Mouse (Mus musculus) G1E (cell line): ENCODE results near the gene Atf7ip. TPM values are rescaled to one million over a fixed set of nuclear protein-coding genes. Genes with fewer than 3 reads are reported as not detected.

Experiments
- ATAC-seq: 2 replicates; pipeline ENCODE4 v1.8.0; 2016; ENCODE audit warnings: mild to moderate bottlenecking; ENCODE audit not compliant: insufficient number of reproducible peaks, poor library complexity, low FRiP score, severe bottlenecking; ENCODE audit errors: extremely low read depth
- DNase-seq: peaks from one replicate; pipeline ENCODE4 v3.0.0; 2012; ENCODE audit warnings: low spot score
- H3K27me3 ChIP-seq: 2 replicates; pipeline ENCODE4 v1.6.1; 2012; ENCODE audit warnings: mild to moderate bottlenecking, low read length, inconsistent platforms; ENCODE audit not compliant: insufficient read depth
- H3K36me3 ChIP-seq: replicated peaks from 2 replicates; pipeline ENCODE3; 2012; ENCODE audit warnings: mild to moderate bottlenecking, inconsistent platforms
- H3K4me1 ChIP-seq: 2 replicates; pipeline ENCODE4 v1.6.1; 2012; ENCODE audit warnings: low read depth, low read length, inconsistent platforms, mixed read lengths; ENCODE audit not compliant: insufficient read depth
- H3K4me3 ChIP-seq: 2 replicates; pipeline ENCODE4 v1.5.1; 2012; ENCODE audit warnings: low read depth, mild to moderate bottlenecking, inconsistent platforms, low read length, moderate library complexity, mixed read lengths
- H3K9me3 ChIP-seq: replicated peaks from 2 replicates; pipeline ENCODE4 v1.6.1; 2012; ENCODE audit warnings: inconsistent platforms
- CTCF ChIP-seq: IDR thresholded peaks from 2 replicates; pipeline ENCODE4 v1.5.1; 2012; ENCODE audit warnings: low read depth, low read length, inconsistent platforms, mixed read lengths
- GATA1 ChIP-seq: IDR thresholded peaks from 2 replicates; pipeline ENCODE4 v1.6.1; 2012; ENCODE audit warnings: borderline replicate concordance, low read length, inconsistent platforms, mixed read lengths
- GATA2 ChIP-seq: IDR thresholded peaks from 2 replicates; pipeline ENCODE4 v1.6.1; 2012; ENCODE audit warnings: low read depth, low read length, inconsistent platforms, borderline replicate concordance
- POLR2AphosphoS5 ChIP-seq: IDR thresholded peaks from 2 replicates; pipeline ENCODE4 v1.6.1; 2012; ENCODE audit warnings: low read depth, low read length, inconsistent platforms; ENCODE audit not compliant: insufficient replicate concordance
- TAL1 ChIP-seq: conservative IDR thresholded peaks from 2 replicates; pipeline ENCODE4 v1.6.1; 2012; ENCODE audit warnings: low read depth, low read length, inconsistent platforms, mixed read lengths
- polyA plus RNA-seq: library from polyadenylated mRNA; stranded (reverse); fragments of >175 nt; gene quantifications from 2 replicates; pipeline ENCODE4 v1.2.3, GENCODE M21; 2012
- total RNA-seq, 2 experiments: library from RNA; stranded (forward) in 1 of 2; stranded (reverse) in 1 of 2; fragments of 200-1000 nt in 1 of 2; fragments of >200 nt in 1 of 2; fragmentation: Nextera tagmentation in 1 of 2; gene quantifications; 2 replicates each; pipeline ENCODE4 v1.2.3; 2014 to 2017

Atf7ip gene
- total and polyA plus RNA-seq, 3 experiments = 24.2 to 192 (median 34.6) TPM

- no peaks in the 10 kb centered on the region for H3K9me3 ChIP-seq
- DNase-seq (peak; percentile 31), ATAC-seq (peak; percentile 82)
- no peaks in the 10 kb centered on the region for H3K27me3 ChIP-seq
- peaks cover 40% of the 10 kb centered on the region for H3K4me1 ChIP-seq
- no peak for TF ChIP-seq TAL1
- TF ChIP-seq CTCF = no peak
- no peak for TF ChIP-seq GATA2
- TF ChIP-seq POLR2AphosphoS5 = no peak
- no peak for TF ChIP-seq GATA1
- H3K4me3 ChIP-seq = peak overlapping the region; percentile 37; the same call in 1 of the 2 replicates
- no peaks in the 10 kb centered on the region for H3K36me3 ChIP-seq
These were observed 8.2 kb upstream of the Atf7ip start for GRCm38 (mm10) chr6:136497744-136498143.

GRCm38 (mm10) chr6:136499292-136499977 is 6.5 kb upstream of the Atf7ip start:
- no peak for ATAC-seq
- H3K4me1 ChIP-seq = peaks cover 35% of the 10 kb centered on the region
- no peaks in the 10 kb centered on the region for H3K36me3 ChIP-seq
- H3K4me3 ChIP-seq = no peak overlapping the region
- H3K9me3 ChIP-seq = no peaks in the 10 kb centered on the region
- TF ChIP-seq GATA2 (no peak), CTCF (no peak)
- DNase-seq = no peak
- no peaks in the 10 kb centered on the region for H3K27me3 ChIP-seq

- Histone ChIP-seq H3K36me3 (no peaks in the 10 kb centered on the region), H3K27me3 (no peaks in the 10 kb centered on the region), H3K9me3 (no peaks in the 10 kb centered on the region), H3K4me1 (peaks cover 17% of the 10 kb centered on the region), H3K4me3 (no peak overlapping the region)
- no peak for ATAC-seq
- no peak for DNase-seq
- TF ChIP-seq GATA2 (no peak), POLR2AphosphoS5 (no peak), GATA1 (no peak)
These were observed 2.7 kb downstream of the Atf7ip start for GRCm38 (mm10) chr6:136508652-136509051.

- no peak for ATAC-seq
- TF ChIP-seq CTCF = no peak
- no peak for TF ChIP-seq GATA2
- TF ChIP-seq TAL1 = no peak
- no peak for TF ChIP-seq POLR2AphosphoS5
- no peak for TF ChIP-seq GATA1
- Histone ChIP-seq H3K27me3 (no peaks in the 10 kb centered on the region), H3K4me3 (no peak overlapping the region), H3K36me3 (no peaks in the 10 kb centered on the region), H3K9me3 (peaks cover 8% of the 10 kb centered on the region), H3K4me1 (peaks cover 6% of the 10 kb centered on the region; the same call in 1 of the 2 replicates)
- DNase-seq = no peak
These were observed 5.0 kb downstream of the Atf7ip start for GRCm38 (mm10) chr6:136510945-136511344.

GRCm38 (mm10) chr6:136512351-136512750 is 6.4 kb downstream of the Atf7ip start:
- DNase-seq (no peak), ATAC-seq (no peak)
- Histone ChIP-seq H3K27me3 (no peaks in the 10 kb centered on the region), H3K36me3 (no peaks in the 10 kb centered on the region), H3K4me3 (no peak overlapping the region), H3K9me3 (peaks cover 8% of the 10 kb centered on the region), H3K4me1 (peaks cover 5% of the 10 kb centered on the region; the same call in 1 of the 2 replicates)
- TF ChIP-seq TAL1 (no peak), CTCF (no peak), GATA1 (no peak), POLR2AphosphoS5 (no peak), GATA2 (no peak)

- Histone ChIP-seq H3K36me3 (no peaks in the 10 kb centered on the region), H3K4me1 (peaks cover 12% of the 10 kb centered on the region), H3K27me3 (no peaks in the 10 kb centered on the region), H3K9me3 (peaks cover 14% of the 10 kb centered on the region), H3K4me3 (no peak overlapping the region)
- ATAC-seq = no peak
- TF ChIP-seq CTCF (no peak), POLR2AphosphoS5 (no peak), GATA1 (no peak), TAL1 (no peak), GATA2 (no peak)
- no peak for DNase-seq
These were observed 10.7 kb downstream of the Atf7ip start for GRCm38 (mm10) chr6:136516626-136517025.
